Mouse (Mus musculus): ENCODE results near the gene Ikzf3. TPM values are rescaled to one million over a fixed set of nuclear protein-coding genes. Genes with fewer than 3 reads are reported as not detected.

The Ikzf3 gene
- polyA plus RNA-seq, 1 experiment, result 10.1 TPM

DNA sequence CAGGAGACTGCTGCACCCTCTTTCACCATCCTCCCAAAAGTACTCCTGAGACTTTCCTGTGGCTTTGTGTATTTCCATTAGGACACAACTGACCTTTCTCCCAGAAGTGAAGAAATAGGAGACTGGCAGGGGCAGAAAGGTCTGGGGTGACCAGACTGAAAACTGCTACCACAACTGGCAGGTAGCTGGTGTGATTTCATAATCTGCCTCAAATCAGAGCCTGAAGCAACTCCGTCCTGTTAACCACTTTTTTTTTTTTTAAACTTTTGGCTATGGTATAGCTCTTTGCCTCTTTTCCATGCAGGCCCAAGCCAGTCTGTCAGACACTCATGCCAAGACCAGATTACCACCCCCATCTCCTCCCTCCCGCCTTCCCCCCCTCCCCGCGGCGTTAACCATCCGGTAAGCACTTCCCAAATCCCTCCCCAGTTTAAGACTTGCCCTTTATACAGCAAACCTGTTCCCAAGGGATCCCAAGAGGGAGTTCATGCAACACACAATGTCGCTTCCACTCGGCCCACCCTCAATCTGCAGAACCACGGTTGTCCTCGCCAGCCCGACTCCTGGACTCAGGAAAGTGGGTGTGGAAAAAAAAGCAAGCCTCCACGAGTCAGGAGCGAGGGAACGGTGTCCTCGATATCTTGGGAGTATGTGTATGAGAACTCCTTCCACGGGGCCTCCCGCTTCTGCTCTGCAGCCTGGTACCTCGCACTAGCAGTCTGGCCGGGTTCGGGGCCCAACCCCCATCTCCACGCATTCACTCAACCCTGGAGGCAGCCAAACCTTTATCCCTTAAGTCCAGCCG lies 40.5 kb upstream of the Ikzf3 start:
- TF ChIP-seq POLR2A (IDR thresholded peaks at IDR 0.05; ENCODE audit: borderline replicate concordance, extremely low read depth, low read depth, low read length) (no peak), CTCF (IDR thresholded peaks at IDR 0.05; ENCODE audit: insufficient read depth, low read length) (no peak)
- Histone ChIP-seq H3K4me1 (ENCODE audit: control insufficient read depth, insufficient read depth, low read length) (peaks cover 8% of the 10 kb centered on the region; the same call in 1 of the 2 replicates), H3K4me3 (replicated peaks; ENCODE audit: extremely low read depth, low read depth, low read length) (peak overlapping the region; percentile 92)
- WGBS, result 2% methylated on average over 22 of the region's 22 CpGs
- no peak for DNase-seq

DNA sequence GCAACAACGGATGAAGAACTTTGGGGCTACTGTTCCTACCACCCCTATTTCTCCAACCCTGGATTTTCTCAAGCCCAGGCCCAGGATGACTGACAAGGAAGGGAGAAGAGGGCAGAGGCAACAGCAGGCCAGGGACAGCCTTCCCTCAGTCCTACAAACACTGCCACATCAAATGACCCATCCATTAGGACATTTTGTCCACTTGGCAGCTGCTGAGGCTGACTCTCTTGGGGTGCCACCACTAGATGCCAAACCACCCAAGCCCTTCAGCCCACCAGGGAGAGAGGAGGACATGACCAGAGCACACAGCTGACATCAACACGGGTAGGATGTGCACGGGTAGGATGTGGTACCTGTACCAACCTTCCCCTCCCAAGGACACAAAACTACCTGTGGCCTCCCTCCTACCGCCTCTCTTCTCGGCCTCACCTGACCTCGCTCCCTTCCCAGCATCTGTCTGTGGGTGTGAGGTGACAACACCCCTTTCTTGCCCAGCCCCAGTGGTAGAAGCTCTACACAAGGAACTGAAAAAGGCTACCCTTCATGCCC lies 38.9 kb upstream of the Ikzf3 start:
- WGBS, result 87% methylated on average over 6 of the region's 6 CpGs
- no peak overlapping the region for H3K4me3 ChIP-seq (replicated peaks; ENCODE audit: extremely low read depth, low read depth, low read length)
- DNase-seq, result no peak
- TF ChIP-seq CTCF (IDR thresholded peaks at IDR 0.05; ENCODE audit: insufficient read depth, low read length) (no peak), POLR2A (IDR thresholded peaks at IDR 0.05; ENCODE audit: borderline replicate concordance, extremely low read depth, low read depth, low read length) (no peak)
- H3K4me1 ChIP-seq (ENCODE audit: control insufficient read depth, insufficient read depth, low read length), result peaks cover 8% of the 10 kb centered on the region; the same call in 1 of the 2 replicates

DNA sequence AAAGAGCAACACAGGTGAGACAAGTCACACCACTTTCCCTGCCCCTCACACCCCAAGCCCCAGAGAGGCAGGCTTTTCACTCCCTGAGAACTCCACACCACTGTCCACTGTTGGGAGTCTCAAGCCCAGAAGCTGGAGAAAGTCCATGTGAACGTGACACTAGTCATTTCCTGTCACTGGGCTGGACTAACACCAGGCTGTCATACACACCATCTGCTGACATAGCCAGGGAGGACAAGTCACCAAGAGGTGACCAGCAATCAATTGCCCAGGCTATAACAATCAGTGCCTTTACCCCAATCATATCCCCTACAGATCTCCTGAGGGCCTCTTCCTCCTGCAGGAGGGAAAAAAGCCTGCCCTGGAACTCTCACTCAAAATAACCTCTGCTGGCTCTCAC lies 38.3 kb upstream of the Ikzf3 start:
- TF ChIP-seq POLR2A (IDR thresholded peaks at IDR 0.05; ENCODE audit: borderline replicate concordance, extremely low read depth, low read depth, low read length), result no peak
- TF ChIP-seq CTCF (IDR thresholded peaks at IDR 0.05; ENCODE audit: insufficient read depth, low read length), result no peak
- no peak for DNase-seq
- 43% methylated on average over 1 of the region's 1 CpGs for WGBS
- H3K4me3 ChIP-seq (replicated peaks; ENCODE audit: extremely low read depth, low read depth, low read length), result no peak overlapping the region
- H3K4me1 ChIP-seq (ENCODE audit: control insufficient read depth, insufficient read depth, low read length), result peaks cover 8% of the 10 kb centered on the region; the same call in 1 of the 2 replicates

DNA sequence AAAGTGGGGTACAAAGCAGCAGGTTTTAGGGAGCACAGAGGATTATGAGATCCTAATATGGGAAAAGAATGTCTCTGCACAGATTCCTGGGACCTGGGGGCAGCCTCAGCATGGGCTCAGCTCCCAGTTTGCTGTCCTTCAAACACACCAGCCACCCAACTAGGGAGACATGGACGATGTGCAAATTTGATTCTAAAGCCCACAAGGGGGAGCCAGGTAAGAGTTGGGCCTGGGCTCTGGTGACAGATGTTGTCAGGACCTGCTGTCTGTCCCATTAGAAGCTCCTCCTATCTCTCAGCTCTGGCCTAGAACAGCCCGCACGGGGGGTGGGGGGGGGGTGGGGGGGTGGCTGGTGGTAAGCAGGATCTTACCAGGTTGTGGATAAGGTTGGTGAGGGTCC lies 37.7 kb upstream of the Ikzf3 start:
- H3K4me3 ChIP-seq (replicated peaks; ENCODE audit: extremely low read depth, low read depth, low read length), result no peak overlapping the region
- DNase-seq, result no peak
- WGBS, result 35% methylated on average over 3 of the region's 3 CpGs

DNA sequence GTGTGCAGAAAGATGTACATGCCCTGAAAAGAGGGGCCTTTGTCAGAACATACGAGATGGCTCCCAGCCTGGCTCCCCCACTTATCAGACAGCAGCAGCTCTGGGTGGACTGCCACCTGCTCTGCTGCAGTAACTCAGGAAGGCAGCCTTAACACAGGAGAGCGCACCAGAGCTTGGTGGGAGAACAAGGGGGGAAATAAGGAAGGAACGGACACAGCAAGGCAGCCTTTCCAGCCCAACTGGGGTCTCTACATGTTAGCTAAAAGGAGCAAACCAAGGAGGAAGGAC lies 37.4 kb upstream of the Ikzf3 start:
- no peak for DNase-seq
- Histone ChIP-seq H3K4me3 (replicated peaks; ENCODE audit: extremely low read depth, low read depth, low read length) (no peak overlapping the region), H3K4me1 (ENCODE audit: control insufficient read depth, insufficient read depth, low read length) (peaks cover 8% of the 10 kb centered on the region; the same call in 1 of the 2 replicates)
- TF ChIP-seq CTCF (IDR thresholded peaks at IDR 0.05; ENCODE audit: insufficient read depth, low read length) (no peak), POLR2A (IDR thresholded peaks at IDR 0.05; ENCODE audit: borderline replicate concordance, extremely low read depth, low read depth, low read length) (no peak)
- WGBS, result 96% methylated on average over 3 of the region's 3 CpGs

More for the DNA sequence above, 37.7 kb upstream of the Ikzf3 start:
- H3K4me1 ChIP-seq (ENCODE audit: control insufficient read depth, insufficient read depth, low read length), result peaks cover 8% of the 10 kb centered on the region; the same call in 1 of the 2 replicates
- no peak for TF ChIP-seq POLR2A (IDR thresholded peaks at IDR 0.05; ENCODE audit: borderline replicate concordance, extremely low read depth, low read depth, low read length)

DNA sequence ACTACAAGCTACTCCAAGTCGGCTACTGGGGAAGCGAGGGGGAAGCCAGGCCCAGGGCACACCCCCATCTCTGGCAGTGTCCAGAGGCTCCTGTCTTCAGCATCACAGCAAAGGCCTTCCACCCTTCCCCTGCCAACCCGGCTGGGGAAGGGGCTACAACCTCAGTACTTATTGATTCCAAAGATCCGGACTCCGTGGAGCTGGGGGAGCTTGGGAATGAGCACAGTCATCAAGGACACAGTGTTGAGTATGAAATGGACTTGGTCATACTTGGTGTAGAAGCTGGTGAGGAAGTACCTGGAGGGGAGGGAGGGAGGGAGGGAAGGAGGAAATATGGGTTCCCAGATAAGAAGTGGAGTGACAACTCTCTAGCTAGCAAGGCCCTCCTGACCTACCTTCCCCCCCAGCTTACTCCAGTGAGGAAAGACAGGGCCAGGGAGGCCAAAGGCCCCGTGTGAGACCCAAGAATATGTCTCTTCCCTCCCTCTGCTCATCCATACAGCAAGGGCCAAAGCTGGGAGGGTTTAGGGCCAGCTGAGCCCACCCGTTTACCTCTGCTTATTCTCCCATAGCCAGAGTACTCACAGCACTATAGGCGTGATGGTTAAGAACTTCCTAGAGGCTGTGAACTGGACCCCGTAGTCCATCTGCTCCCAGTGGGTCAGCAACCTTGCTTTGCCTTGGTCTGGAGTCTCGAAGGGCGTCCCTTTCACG lies 36.9 kb upstream of the Ikzf3 start:
- peaks cover 7% of the 10 kb centered on the region; the same call in 1 of the 2 replicates for H3K4me1 ChIP-seq (ENCODE audit: control insufficient read depth, insufficient read depth, low read length)
- H3K4me3 ChIP-seq (replicated peaks; ENCODE audit: extremely low read depth, low read depth, low read length), result no peak overlapping the region
- TF ChIP-seq CTCF (IDR thresholded peaks at IDR 0.05; ENCODE audit: insufficient read depth, low read length) (no peak), POLR2A (IDR thresholded peaks at IDR 0.05; ENCODE audit: borderline replicate concordance, extremely low read depth, low read depth, low read length) (no peak)
- WGBS, result 83% methylated on average over 12 of the region's 12 CpGs
- no peak for DNase-seq

DNA sequence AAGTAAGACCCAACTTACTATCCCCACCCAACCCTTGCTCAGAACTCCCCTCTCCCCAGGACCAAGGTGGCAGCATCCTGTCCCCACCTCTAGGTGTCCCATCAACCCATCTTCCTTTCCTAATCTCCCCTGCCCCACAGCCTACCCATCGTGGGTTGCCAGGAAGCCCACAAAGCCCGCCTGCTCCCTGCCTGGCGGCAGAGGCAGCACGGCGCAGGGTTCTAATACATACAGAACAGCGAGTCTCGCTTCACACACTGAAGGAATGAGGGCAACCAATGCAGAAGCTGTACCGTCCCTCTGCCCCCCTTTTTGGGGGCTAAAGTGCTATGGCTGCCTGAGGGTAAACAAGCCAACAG lies 36.2 kb upstream of the Ikzf3 start:
- H3K4me1 ChIP-seq (ENCODE audit: control insufficient read depth, insufficient read depth, low read length), result 0 out of 2 replicates have a peak, but pooled peaks cover 5% of the 10 kb centered on the region
- H3K4me3 ChIP-seq (replicated peaks; ENCODE audit: extremely low read depth, low read depth, low read length), result no peak overlapping the region
- TF ChIP-seq POLR2A (IDR thresholded peaks at IDR 0.05; ENCODE audit: borderline replicate concordance, extremely low read depth, low read depth, low read length) (no peak), CTCF (IDR thresholded peaks at IDR 0.05; ENCODE audit: insufficient read depth, low read length) (no peak)
- 80% methylated on average over 8 of the region's 8 CpGs for WGBS
- DNase-seq, result no peak

DNA sequence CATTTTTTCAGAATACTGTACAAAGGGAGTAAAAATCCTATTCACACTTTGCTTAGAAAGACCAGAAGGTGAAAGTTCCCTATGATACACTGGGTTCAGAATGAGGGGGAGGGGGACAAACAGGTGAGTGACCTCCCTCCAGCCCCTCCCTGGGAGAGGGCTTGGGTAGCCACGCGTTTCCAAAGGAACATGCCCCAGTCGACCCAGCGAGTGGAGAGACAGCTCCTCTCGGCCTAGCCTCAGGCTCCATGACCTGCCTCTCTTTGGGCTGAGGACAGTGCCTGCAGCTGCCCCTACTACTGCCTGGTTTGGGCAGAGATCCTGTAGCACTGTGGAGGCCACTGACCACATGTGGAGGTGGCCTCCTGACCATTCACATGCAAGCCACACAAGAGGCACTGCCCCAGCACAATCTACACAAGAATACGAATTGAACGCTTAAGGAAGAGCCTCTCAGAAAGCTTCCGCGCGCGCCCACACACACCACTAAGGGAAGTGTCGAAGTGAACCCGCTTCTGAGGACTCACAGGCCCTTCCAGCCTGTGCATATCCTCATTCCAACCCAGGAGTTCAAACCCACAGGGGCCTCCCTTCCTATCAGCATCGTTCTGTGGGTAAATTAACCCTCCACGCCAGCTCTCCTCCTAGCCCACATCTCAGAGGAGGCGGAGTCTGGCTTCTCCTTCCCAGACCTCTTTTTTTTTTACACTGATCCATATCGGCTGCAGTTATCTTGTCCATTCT lies 35.6 kb upstream of the Ikzf3 start:
- TF ChIP-seq POLR2A (IDR thresholded peaks at IDR 0.05; ENCODE audit: borderline replicate concordance, extremely low read depth, low read depth, low read length) (no peak), CTCF (IDR thresholded peaks at IDR 0.05; ENCODE audit: insufficient read depth, low read length) (no peak)
- DNase-seq, result no peak
- no peak overlapping the region for H3K4me3 ChIP-seq (replicated peaks; ENCODE audit: extremely low read depth, low read depth, low read length)
- WGBS, result 70% methylated on average over 17 of the region's 17 CpGs
- 0 out of 2 replicates have a peak, but pooled peaks cover 4% of the 10 kb centered on the region for H3K4me1 ChIP-seq (ENCODE audit: control insufficient read depth, insufficient read depth, low read length)

Measured in lung, adult 2 months (tissue).